Mouse (Mus musculus) heart, embryonic 12.5 days (tissue): ENCODE results near the gene Recql5. TPM values are rescaled to one million over a fixed set of nuclear protein-coding genes. Genes with fewer than 3 reads are reported as not detected.

Experiments used
- ATAC-seq: fragments of 200-750 bp; cut with Nextera tagmentation; 2 replicates; pipeline ENCODE4 v1.8.0; 2017; ENCODE audit warnings: moderate TSS enrichment, moderate library complexity; ENCODE audit not compliant: insufficient number of reproducible peaks, low FRiP score
- H3K27ac ChIP-seq: fragments of 300-500 bp; sonication (generic); 2 replicates; pipeline ENCODE4 v1.5.1; 2016; ENCODE audit warnings: mild to moderate bottlenecking, moderate library complexity; ENCODE audit not compliant: poor library complexity, severe bottlenecking
- H3K27me3 ChIP-seq: fragments of 300-500 bp; sonication (generic); replicated peaks from 2 replicates; pipeline ENCODE4 v1.6.1; 2016; ENCODE audit warnings: mild to moderate bottlenecking, moderate library complexity
- H3K36me3 ChIP-seq: fragments of 300-500 bp; sonication (generic); 2 replicates; pipeline ENCODE4 v1.6.1; 2016; ENCODE audit warnings: mild to moderate bottlenecking, moderate library complexity
- H3K4me1 ChIP-seq: fragments of 300-500 bp; sonication (generic); replicated peaks from 2 replicates; pipeline ENCODE4 v1.6.1; 2016; ENCODE audit warnings: mild to moderate bottlenecking
- H3K4me2 ChIP-seq: fragments of 300-500 bp; sonication (generic); 2 replicates; pipeline ENCODE4 v1.6.1; 2016; ENCODE audit warnings: mild to moderate bottlenecking, moderate library complexity
- H3K4me3 ChIP-seq: fragments of 300-500 bp; sonication (generic); 2 replicates; pipeline ENCODE4 v1.5.1; 2016; ENCODE audit warnings: mild to moderate bottlenecking
- H3K9ac ChIP-seq: fragments of 300-500 bp; sonication (generic); 2 replicates; pipeline ENCODE4 v1.6.1; 2016; ENCODE audit warnings: mild to moderate bottlenecking, moderate library complexity
- H3K9me3 ChIP-seq: fragments of 300-500 bp; sonication (generic); replicated peaks from 2 replicates; pipeline ENCODE4 v1.6.1; 2016; ENCODE audit warnings: mild to moderate bottlenecking, moderate library complexity
- WGBS: fragments of 180-500 bp; shearing (Covaris S2); methylation state at CpG from one replicate; pipeline ENCODE4 v1.1.7; 2016; 5-methylcytosine and 5-hydroxymethylcytosine counted together
- polyA plus RNA-seq: library from polyadenylated mRNA; unstranded; fragments of >200 nt; fragmentation: Nextera tagmentation; extraction: Ambion mirVana; gene quantifications from 2 replicates; pipeline ENCODE4 v1.2.1, GENCODE M21; 2016

Gene Recql5
- polyA plus RNA-seq, 1 experiment from 2014 or later = 13.8 TPM

GRCm38 (mm10) chr11:115900561-115901337 lies 32.5 kb downstream of the Recql5 start:
- Histone ChIP-seq H3K36me3 (peaks cover 16% of the 10 kb centered on the region), H3K4me2 (peak overlapping the region; percentile 65), H3K9me3 (no peaks in the 10 kb centered on the region), H3K9ac (peak overlapping the region; percentile 62), H3K27me3 (no peaks in the 10 kb centered on the region), H3K4me3 (peak overlapping the region; percentile 39), H3K4me1 (peaks cover 75% of the 10 kb centered on the region), H3K27ac (peak overlapping the region; percentile 96)
- 59% methylated on average over 8 of the region's 8 CpGs for whole genome bisulfite sequencing
- no peak for ATAC-seq

DNA sequence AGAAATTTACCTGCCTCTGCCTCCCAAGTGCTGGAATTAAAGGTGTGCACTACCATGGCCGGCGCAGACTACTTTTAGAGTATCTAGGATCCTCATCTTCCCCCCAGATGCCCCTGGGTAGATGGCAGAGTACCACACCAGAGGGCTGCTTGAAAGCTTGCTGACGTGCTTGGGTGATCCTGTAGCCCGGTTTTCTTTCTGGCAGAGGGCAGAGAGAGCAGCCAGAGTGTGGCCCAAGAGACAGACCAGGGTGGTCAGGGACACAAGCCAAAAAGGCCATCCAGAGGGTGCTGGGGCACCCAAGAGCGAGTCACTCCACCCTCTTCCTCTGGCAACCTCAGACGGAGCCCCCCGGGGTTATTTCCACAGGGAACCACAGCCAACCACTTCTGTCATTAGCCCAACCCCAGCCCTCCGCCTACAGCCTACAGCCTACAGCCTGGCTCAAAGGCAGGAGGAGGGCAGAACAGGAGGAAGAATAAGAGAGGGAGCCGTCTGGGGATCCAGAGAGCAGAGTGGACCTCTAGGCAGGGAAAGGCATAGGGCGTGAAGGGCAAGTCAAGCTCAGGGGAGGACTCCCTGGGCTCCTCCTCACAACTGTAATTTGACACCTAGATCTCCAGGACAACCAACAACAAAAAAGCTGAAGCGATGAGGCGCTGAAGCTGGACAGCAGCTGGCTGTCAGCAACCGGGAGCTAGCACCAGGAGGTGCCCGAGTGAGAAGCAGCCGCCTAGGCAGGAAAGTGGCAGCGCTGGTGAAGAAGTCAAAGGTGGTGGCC lies 33.6 kb downstream of the Recql5 start, which contains the start of gene Smim5:
TSS of gene Smim5 (plus strand) at position 481 of the 781 bp plus-strand sequence.
- H3K4me2 ChIP-seq = peak within 1 kb of the TSS; percentile 65
- peaks cover 64% of the 10 kb centered on the region for H3K4me1 ChIP-seq
- peak within 1 kb of the TSS; percentile 62 for H3K9ac ChIP-seq
- no peaks in the 10 kb centered on the region for H3K27me3 ChIP-seq
- H3K9me3 ChIP-seq = no peaks in the 10 kb centered on the region
- peak; percentile 33; the same call in 1 of the 2 replicates for ATAC-seq
- peak within 1 kb of the TSS; percentile 39 for H3K4me3 ChIP-seq
- H3K27ac ChIP-seq = peak within 1 kb of the TSS; percentile 96
- 30% methylated on average over 16 of the region's 16 CpGs for WGBS
- peaks cover 23% of the 10 kb centered on the region for H3K36me3 ChIP-seq

GRCm38 (mm10) chr11:115898886-115899285 lies 34.4 kb downstream of the Recql5 start:
- Histone ChIP-seq H3K9me3 (no peaks in the 10 kb centered on the region), H3K4me3 (no peak overlapping the region), H3K27ac (peak overlapping the region; percentile 96), H3K9ac (no peak overlapping the region; the same call in 1 of the 2 replicates), H3K27me3 (no peaks in the 10 kb centered on the region), H3K36me3 (peaks cover 27% of the 10 kb centered on the region), H3K4me1 (peaks cover 56% of the 10 kb centered on the region), H3K4me2 (no peak overlapping the region)
- WGBS = 11% methylated on average over 4 of the region's 4 CpGs
- no peak for ATAC-seq

- ATAC-seq = no peak
- Histone ChIP-seq H3K4me3 (no peak overlapping the region), H3K9me3 (no peaks in the 10 kb centered on the region), H3K27ac (no peak overlapping the region), H3K4me1 (peaks cover 52% of the 10 kb centered on the region), H3K9ac (no peak overlapping the region; the same call in 1 of the 2 replicates), H3K36me3 (peaks cover 32% of the 10 kb centered on the region), H3K4me2 (no peak overlapping the region), H3K27me3 (no peaks in the 10 kb centered on the region)
- 76% methylated on average over 7 of the region's 7 CpGs for WGBS
Measured at GRCm38 (mm10) chr11:115898446-115898845, 34.8 kb downstream of the Recql5 start.

DNA sequence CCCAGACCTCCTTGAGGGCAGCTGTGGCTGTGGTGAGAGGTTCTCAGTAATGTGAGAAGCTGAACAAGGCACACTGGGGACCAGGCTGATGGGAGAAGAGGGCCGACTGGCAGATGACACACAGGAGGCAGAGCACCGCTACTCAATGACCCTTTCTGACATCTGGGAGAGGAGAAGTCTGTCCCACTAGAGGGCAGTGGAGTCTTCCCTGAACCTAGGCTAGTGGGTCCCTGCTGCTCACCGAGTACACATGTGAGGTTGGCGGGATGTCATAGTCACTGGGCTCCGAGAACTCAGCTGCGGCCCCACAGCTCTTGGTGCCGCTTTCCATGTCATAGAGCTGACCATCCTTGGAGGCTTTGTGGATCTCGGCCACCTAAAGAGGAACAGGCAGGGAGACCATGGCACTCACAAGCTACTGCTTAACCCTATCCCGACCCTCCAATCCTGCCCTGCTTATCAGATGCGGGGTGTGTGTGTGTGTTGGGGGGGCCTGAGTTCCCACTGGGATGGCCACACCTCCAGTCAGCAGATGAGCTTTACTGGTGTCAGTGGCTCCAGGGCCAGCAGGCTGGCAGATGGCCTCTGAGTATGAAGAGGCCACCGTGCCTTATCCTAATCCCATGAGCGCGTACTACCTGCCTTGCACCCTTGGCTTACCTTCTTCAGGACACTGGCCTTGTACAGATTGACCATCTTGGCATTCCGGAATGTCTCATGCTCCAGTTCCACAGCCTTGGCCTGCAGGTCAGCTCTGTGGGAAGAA lies 38.3 kb downstream of the Recql5 start:
- H3K36me3 ChIP-seq = peaks cover 42% of the 10 kb centered on the region
- 59% methylated on average over 14 of the region's 14 CpGs for WGBS
- no peak for ATAC-seq

DNA sequence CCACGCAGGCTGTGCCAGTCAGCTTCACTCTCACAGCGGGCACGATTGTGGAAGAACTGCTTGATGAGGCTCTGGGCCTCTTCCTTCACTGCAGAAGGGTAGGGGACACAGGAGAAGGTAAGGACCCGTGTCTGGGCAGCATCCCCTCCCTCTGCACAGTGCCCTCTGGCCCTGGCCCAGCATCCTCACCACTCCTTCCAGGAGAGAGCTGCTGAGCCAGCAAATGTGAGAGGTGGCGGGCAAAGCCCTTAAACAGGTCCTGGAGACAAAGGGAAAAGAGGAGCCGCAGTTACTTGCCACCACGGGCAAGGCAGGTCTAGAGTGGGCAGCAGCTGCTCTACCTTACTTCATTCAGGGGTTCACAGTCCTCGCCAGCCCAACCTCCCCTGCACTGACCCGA lies 40.2 kb downstream of the Recql5 start:
- H3K9me3 ChIP-seq = no peaks in the 10 kb centered on the region
- H3K9ac ChIP-seq = no peak overlapping the region
- peaks cover 42% of the 10 kb centered on the region for H3K36me3 ChIP-seq
- H3K4me1 ChIP-seq = peaks cover 5% of the 10 kb centered on the region; the same call in 1 of the 2 replicates
- no peak overlapping the region for H3K4me3 ChIP-seq
- no peak overlapping the region for H3K27ac ChIP-seq
- H3K27me3 ChIP-seq = no peaks in the 10 kb centered on the region
- ATAC-seq = no peak
- 89% methylated on average over 9 of the region's 9 CpGs for WGBS
- no peak overlapping the region for H3K4me2 ChIP-seq

More for the DNA sequence above, 38.3 kb downstream of the Recql5 start:
- Histone ChIP-seq H3K27ac (no peak overlapping the region), H3K9ac (no peak overlapping the region), H3K27me3 (no peaks in the 10 kb centered on the region), H3K4me2 (no peak overlapping the region), H3K4me1 (peaks cover 22% of the 10 kb centered on the region), H3K9me3 (no peaks in the 10 kb centered on the region), H3K4me3 (no peak overlapping the region)

DNA sequence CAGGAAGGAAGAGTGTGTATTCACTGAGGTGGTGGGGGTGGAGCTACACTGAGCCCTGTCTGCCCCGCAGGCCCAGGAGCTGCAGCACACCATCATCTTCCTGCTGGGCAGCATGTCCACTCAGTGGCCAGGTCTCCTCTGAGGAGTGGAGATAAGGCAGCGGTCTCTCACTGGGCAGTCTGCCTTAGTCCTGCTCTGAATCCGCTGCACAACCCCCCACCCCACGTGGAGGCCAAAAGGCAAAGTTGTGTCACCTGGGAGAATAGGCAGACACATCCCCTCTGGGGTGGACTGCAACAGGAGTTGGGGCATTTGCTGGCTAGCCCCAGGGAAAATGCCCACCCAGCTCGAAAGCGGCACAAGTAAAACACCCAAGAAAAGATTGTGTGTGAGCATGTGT lies 41.1 kb downstream of the Recql5 start:
- no peak for ATAC-seq
- no peak overlapping the region for H3K27ac ChIP-seq
- no peak overlapping the region for H3K4me2 ChIP-seq
- H3K9me3 ChIP-seq = no peaks in the 10 kb centered on the region
- WGBS = 48% methylated on average over 6 of the region's 6 CpGs
- H3K4me3 ChIP-seq = no peak overlapping the region
- H3K4me1 ChIP-seq = peaks cover 5% of the 10 kb centered on the region; the same call in 1 of the 2 replicates
- H3K9ac ChIP-seq = no peak overlapping the region
- H3K27me3 ChIP-seq = no peaks in the 10 kb centered on the region
- peaks cover 39% of the 10 kb centered on the region for H3K36me3 ChIP-seq

DNA sequence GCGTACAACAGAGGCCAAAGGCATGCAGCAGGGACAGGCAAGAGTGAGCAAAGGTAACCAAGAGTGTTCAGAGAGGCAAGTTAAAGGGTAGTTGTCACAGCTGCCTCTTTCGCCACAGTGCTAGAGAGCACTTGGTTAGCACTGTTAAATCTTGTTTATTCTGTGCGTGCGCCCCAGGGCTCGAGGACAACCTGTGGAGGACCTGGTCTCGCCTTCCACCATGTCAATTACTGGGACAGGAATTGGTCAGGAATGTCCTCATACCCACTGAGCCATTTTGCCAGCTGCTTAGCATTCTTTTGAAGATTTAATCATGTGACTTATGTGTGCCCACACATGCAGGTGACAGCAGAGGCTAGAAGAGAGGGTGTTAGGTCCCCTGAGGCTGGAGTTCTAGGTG lies 44.1 kb downstream of the Recql5 start:
- Histone ChIP-seq H3K9me3 (no peaks in the 10 kb centered on the region), H3K27ac (no peak overlapping the region), H3K4me3 (no peak overlapping the region), H3K4me2 (no peak overlapping the region), H3K36me3 (peaks cover 18% of the 10 kb centered on the region), H3K4me1 (peaks cover 5% of the 10 kb centered on the region; the same call in 1 of the 2 replicates), H3K27me3 (peaks cover 3% of the 10 kb centered on the region), H3K9ac (no peak overlapping the region)
- 73% methylated on average over 6 of the region's 6 CpGs for WGBS
- ATAC-seq = no peak

DNA sequence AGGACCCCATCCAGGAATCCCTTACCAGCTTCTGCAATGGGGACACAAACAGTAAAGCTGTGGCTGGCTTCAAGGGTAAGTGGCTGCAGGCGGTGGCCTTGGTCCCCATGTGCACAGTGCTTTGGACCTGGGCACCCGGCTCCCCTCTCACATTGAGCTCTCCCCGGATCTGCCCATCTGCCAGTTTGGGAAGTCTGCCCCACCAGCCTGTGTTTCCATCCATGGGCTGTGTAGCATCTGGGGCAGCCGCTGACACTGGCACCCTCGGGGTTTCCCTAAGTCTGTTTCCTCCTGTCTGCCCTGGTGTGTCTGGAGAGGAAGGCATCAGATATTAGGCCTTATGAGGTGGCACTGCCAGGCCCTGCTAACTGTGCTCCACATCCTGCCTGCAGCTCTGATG lies 45.3 kb downstream of the Recql5 start:
- Histone ChIP-seq H3K4me1 (peaks cover 5% of the 10 kb centered on the region; the same call in 1 of the 2 replicates), H3K4me2 (no peak overlapping the region), H3K9ac (no peak overlapping the region; the same call in 1 of the 2 replicates), H3K4me3 (no peak overlapping the region), H3K9me3 (no peaks in the 10 kb centered on the region), H3K27me3 (peaks cover 15% of the 10 kb centered on the region), H3K36me3 (peaks cover 7% of the 10 kb centered on the region; the same call in 1 of the 2 replicates), H3K27ac (no peak overlapping the region)
- WGBS = 85% methylated on average over 5 of the region's 5 CpGs
- ATAC-seq = no peak

DNA sequence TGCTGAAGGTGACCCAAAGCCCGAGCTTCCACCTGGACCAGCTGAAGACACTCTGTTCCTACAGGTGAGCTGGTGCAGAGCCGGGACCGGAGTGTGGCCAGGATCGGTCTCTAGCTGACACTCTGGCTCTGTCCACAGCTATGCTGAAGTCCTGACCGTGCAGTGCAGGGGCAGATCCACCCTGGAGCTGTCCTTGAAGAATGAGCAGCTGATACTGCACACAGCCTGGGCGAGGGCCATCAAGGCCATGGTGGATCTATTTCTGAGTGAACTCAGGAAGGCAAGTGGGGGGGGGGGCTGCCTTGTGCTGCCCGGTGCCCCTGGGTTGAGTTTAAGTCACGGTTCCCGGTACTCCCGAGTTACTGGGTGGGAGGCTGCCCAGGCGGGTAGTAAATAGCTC lies 46.8 kb downstream of the Recql5 start:
- Histone ChIP-seq H3K27ac (no peak overlapping the region), H3K9me3 (no peaks in the 10 kb centered on the region), H3K27me3 (peaks cover 29% of the 10 kb centered on the region), H3K4me2 (no peak overlapping the region), H3K36me3 (no peaks in the 10 kb centered on the region), H3K9ac (no peak overlapping the region), H3K4me1 (no peaks in the 10 kb centered on the region), H3K4me3 (no peak overlapping the region)
- WGBS = 80% methylated on average over 11 of the region's 11 CpGs
- ATAC-seq = no peak
